Mouse (Mus musculus): ENCODE measurements around the gene Pecam1. TPM values are rescaled to one million over a fixed set of nuclear protein-coding genes. Genes with fewer than 3 reads are reported as not detected.
"Not testable (repeated sequence)": the region's sequence is repeated elsewhere in the genome, so short reads cannot be mapped to it uniquely, and the experiment has no call there.

The Pecam1 gene
- polyA plus RNA-seq, 1 experiment = 0.15 TPM

DNA sequence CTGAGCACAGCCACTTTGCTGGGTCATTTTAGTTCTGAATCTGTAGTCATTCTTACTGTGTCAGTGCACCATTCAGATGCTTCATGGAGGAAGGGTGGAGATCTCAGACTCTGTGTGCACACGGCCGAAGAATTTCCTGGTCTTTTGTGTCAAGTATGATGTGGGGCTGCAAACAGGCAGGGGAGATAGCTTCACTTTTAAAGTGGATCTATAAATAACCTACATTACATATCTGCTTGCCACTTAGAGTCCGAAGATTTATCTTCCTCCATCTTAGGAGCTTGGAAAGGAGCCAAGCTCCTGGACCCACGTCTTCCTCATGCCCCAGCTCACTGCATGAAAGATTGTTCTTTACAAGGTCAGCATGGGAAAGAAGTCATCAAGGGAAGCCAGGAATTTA, 19.7 kb downstream of the Pecam1 start:
- Histone ChIP-seq H3K36me3 (ENCODE audit: control insufficient read depth, insufficient read depth) (no peaks in the 10 kb centered on the region), H3K27me3 (ENCODE audit: control insufficient read depth, insufficient read depth, insufficient read length) (no peaks in the 10 kb centered on the region), H3ac (ENCODE audit: control insufficient read depth, insufficient read length, low read depth) (no peak overlapping the region), H3K79me3 (ENCODE audit: low read depth) (no peaks in the 10 kb centered on the region), H3K79me2 (ENCODE audit: control insufficient read depth, insufficient read depth) (no peaks in the 10 kb centered on the region), H3K4me3 (ENCODE audit: insufficient read depth, poor library complexity, severe bottlenecking) (no peak overlapping the region)
- no peak for TF ChIP-seq CEBPB (IDR thresholded peaks at IDR 0.05; ENCODE audit: low read depth)
- TF ChIP-seq MYOG (IDR thresholded peaks at IDR 0.05; ENCODE audit: control insufficient read depth, extremely low read depth, insufficient read length) = no peak
- TF ChIP-seq FOSL1 (IDR thresholded peaks at IDR 0.05; ENCODE audit: insufficient read depth, low read length, poor library complexity, severe bottlenecking) = no peak
- no peak for TF ChIP-seq CTCF (IDR thresholded peaks at IDR 0.05; ENCODE audit: control insufficient read depth, insufficient read depth, insufficient read length)
- no peak for TF ChIP-seq USF1 (IDR thresholded peaks at IDR 0.05; ENCODE audit: low read depth)
- no peak for TF ChIP-seq MYOD1 (IDR thresholded peaks at IDR 0.05; ENCODE audit: control insufficient read depth, insufficient read length, low read depth)
- TF ChIP-seq MAX (IDR thresholded peaks at IDR 0.05) = no peak

DNA sequence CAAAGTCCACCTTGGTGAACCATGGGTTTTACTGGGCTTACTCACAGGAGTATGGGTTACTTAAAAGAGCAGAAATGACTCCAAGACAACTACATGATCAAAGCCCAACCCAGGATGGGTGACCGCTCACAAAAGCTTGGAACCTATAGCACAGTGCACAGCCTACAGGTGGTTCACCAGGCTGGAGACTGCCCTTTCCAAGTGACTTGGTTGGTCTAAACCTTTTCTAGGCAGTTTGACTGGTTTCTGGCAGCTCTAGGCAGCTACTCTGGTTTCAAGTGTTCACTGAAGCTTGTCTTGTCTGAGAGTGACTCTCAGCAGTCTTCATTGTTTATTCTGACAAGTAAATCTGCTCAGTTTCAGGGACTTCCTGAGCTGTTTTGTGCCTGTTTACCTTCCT, 20.8 kb downstream of the Pecam1 start:
- no peaks in the 10 kb centered on the region for H3K79me2 ChIP-seq (ENCODE audit: control insufficient read depth, insufficient read depth)
- H3K36me3 ChIP-seq (ENCODE audit: control insufficient read depth, insufficient read depth) = no peaks in the 10 kb centered on the region
- H3K27me3 ChIP-seq (ENCODE audit: control insufficient read depth, insufficient read depth, insufficient read length) = no peaks in the 10 kb centered on the region
- H3ac ChIP-seq (ENCODE audit: control insufficient read depth, insufficient read length, low read depth) = no peak overlapping the region
- TF ChIP-seq MYOD1 (IDR thresholded peaks at IDR 0.05; ENCODE audit: control insufficient read depth, insufficient read length, low read depth) = no peak
- TF ChIP-seq USF1 (IDR thresholded peaks at IDR 0.05; ENCODE audit: low read depth) = no peak
- H3K79me3 ChIP-seq (ENCODE audit: low read depth) = no peaks in the 10 kb centered on the region
- H3K4me3 ChIP-seq (ENCODE audit: insufficient read depth, poor library complexity, severe bottlenecking) = no peak overlapping the region

DNA sequence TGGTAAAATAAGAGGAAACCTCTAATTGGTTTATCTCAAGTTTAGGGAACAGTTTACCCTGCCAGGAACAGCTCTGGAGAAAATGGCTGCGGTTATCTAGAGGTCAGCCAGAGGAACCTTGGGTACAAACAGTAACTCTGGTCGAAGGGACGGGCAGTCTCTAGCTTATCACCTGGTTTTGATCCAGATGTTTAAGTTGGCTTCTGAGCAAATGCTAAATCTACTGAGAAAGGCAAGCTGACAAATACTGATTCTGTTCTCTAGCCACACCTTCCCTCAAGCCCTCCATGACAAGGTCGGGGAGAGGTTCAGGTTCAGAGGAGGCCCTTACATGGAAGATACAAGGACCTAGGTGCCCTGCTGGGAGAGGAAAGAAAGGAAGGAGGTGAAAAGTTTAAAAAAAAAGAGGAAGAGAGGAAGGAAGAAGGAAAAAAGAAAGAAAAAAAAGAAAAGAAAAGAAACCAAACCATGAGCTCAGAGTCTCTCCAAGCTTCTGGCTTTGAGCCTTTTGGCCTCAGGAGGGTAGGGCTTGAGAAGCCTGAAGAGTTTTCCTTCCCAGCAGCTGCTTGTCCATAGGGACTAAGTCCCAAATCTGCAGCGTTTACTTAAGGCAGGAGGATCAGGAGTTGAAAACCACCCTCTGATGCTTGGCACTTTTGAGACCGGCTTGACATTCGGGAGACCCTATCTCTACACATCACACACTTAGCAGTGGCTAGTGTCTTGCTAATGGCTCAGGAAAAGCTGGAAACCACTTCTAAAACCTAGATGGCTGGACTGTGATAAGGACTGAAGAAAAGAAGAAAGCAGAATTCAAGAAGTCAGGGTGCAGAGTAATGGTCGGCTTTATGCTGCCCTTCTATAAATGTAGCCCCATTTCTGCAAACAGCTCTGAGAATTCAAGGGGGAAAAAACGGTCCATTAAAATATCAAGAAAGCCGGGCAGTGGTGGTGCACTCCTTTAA, 21.7 kb downstream of the Pecam1 start:
- Histone ChIP-seq H3K36me3 (ENCODE audit: control insufficient read depth, insufficient read depth) (no peaks in the 10 kb centered on the region), H3K27me3 (ENCODE audit: control insufficient read depth, insufficient read depth, insufficient read length) (no peaks in the 10 kb centered on the region), H3K4me3 (ENCODE audit: insufficient read depth, poor library complexity, severe bottlenecking) (no peak overlapping the region), H3K79me3 (ENCODE audit: low read depth) (no peaks in the 10 kb centered on the region), H3ac (ENCODE audit: control insufficient read depth, insufficient read length, low read depth) (no peak overlapping the region), H3K79me2 (ENCODE audit: control insufficient read depth, insufficient read depth) (no peaks in the 10 kb centered on the region)
- no peak for TF ChIP-seq MYOD1 (IDR thresholded peaks at IDR 0.05; ENCODE audit: control insufficient read depth, insufficient read length, low read depth)

DNA sequence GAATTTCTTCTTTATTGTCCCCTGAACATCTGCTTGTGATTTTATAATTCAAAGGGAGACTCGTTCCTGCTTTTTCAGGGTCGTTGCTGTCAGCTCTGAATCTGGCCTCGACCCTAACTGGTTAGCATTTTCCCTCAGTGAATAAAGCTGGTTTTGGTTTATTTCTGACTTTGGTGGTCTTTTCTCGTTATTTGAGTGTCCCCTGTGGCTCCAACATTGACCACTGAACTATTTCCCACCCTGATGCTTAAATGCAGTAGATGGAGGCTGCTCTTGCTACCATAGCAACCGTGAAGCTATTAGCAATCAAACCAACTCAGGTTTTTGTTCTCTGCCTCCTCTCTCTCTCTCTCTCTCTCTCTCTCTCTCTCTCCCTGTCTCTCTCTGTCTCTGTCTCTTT, 22.5 kb downstream of the Pecam1 start:
- Histone ChIP-seq H3K79me3 (ENCODE audit: low read depth) (no peaks in the 10 kb centered on the region), H3K36me3 (ENCODE audit: control insufficient read depth, insufficient read depth) (no peaks in the 10 kb centered on the region), H3K4me3 (ENCODE audit: insufficient read depth, poor library complexity, severe bottlenecking) (no peak overlapping the region), H3ac (ENCODE audit: control insufficient read depth, insufficient read length, low read depth) (no peak overlapping the region), H3K79me2 (ENCODE audit: control insufficient read depth, insufficient read depth) (no peaks in the 10 kb centered on the region), H3K27me3 (ENCODE audit: control insufficient read depth, insufficient read depth, insufficient read length) (no peaks in the 10 kb centered on the region)
- no peak for TF ChIP-seq MAX (IDR thresholded peaks at IDR 0.05)
- no peak for TF ChIP-seq CTCF (IDR thresholded peaks at IDR 0.05; ENCODE audit: control insufficient read depth, insufficient read depth, insufficient read length)

DNA sequence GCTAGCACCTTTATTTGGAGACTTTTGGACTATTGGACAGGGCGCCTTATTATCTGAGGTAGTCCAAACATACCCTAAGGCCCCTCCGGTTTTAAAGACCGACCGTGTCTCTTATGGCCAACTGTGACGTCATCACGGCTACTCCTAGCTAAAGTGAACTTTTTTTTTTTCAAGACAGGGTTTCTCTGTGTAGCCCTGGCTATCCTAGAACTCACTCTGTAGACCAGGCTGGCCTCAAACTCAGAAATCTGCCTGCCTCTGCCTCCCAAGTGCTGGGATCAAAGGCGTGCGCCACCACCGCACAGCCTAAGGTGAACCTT, 25.6 kb downstream of the Pecam1 start:
- not testable (repeated sequence) for H3ac ChIP-seq (ENCODE audit: control insufficient read depth, insufficient read length, low read depth); H3K79me2 ChIP-seq (ENCODE audit: control insufficient read depth, insufficient read depth); H3K36me3 ChIP-seq (ENCODE audit: control insufficient read depth, insufficient read depth); H3K27me3 ChIP-seq (ENCODE audit: control insufficient read depth, insufficient read depth, insufficient read length); H3K4me3 ChIP-seq (ENCODE audit: insufficient read depth, poor library complexity, severe bottlenecking); H3K79me3 ChIP-seq (ENCODE audit: low read depth)

DNA sequence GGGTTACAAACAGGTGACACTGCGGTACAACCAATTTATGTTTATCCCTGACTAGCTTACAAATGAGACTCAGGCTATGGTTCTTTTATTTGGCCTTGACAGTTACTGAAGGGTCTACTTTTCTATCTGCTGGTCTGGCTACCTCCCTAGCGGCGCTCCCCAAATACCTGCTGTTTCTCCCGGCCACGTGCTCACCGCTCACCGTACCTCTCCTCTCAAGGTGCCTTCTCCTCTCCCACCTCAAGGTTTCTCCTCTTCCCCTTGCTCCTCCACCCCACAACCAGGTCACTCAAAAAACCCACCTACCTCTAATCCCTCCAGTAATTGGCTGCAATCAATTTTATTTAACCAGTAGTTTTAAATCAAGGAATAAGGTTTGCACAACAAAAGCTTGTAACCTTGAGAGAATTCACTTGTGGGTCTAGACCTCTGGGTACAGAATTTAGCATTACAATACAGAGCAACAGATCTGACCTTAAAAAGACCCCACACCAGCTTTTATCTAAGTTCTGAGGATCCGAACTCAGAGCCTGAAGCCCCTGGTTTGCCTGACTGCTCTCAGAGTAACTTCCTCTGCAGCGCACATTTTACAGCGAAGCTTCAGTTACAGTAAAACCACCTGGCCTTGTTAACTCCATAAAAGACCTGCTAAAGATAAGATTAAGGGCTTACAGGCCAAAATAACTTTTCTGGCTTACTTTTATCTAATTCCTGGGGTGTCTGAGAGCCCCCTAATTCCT, 26.1 kb downstream of the Pecam1 start:
- Histone ChIP-seq H3K4me3 (ENCODE audit: insufficient read depth, poor library complexity, severe bottlenecking) (no peak overlapping the region), H3K79me3 (ENCODE audit: low read depth) (no peaks in the 10 kb centered on the region), H3K36me3 (ENCODE audit: control insufficient read depth, insufficient read depth) (no peaks in the 10 kb centered on the region), H3K79me2 (ENCODE audit: control insufficient read depth, insufficient read depth) (no peaks in the 10 kb centered on the region), H3K27me3 (ENCODE audit: control insufficient read depth, insufficient read depth, insufficient read length) (no peaks in the 10 kb centered on the region), H3ac (ENCODE audit: control insufficient read depth, insufficient read length, low read depth) (no peak overlapping the region)
- no peak for TF ChIP-seq FOSL1 (IDR thresholded peaks at IDR 0.05; ENCODE audit: insufficient read depth, low read length, poor library complexity, severe bottlenecking)
- no peak for TF ChIP-seq CTCF (IDR thresholded peaks at IDR 0.05; ENCODE audit: control insufficient read depth, insufficient read depth, insufficient read length)
- TF ChIP-seq USF1 (IDR thresholded peaks at IDR 0.05; ENCODE audit: low read depth) = no peak
- TF ChIP-seq MYOD1 (IDR thresholded peaks at IDR 0.05; ENCODE audit: control insufficient read depth, insufficient read length, low read depth) = no peak
- TF ChIP-seq CEBPB (IDR thresholded peaks at IDR 0.05; ENCODE audit: low read depth) = no peak
- no peak for TF ChIP-seq MAX (IDR thresholded peaks at IDR 0.05)
- TF ChIP-seq MYOG (IDR thresholded peaks at IDR 0.05; ENCODE audit: control insufficient read depth, extremely low read depth, insufficient read length) = no peak

All from C2C12 (cell line).